Mouse (Mus musculus) testis, adult 2 months (tissue): ENCODE results near the gene C2.

Source experiments
- CTCF ChIP-seq: fragments of 200-500 bp; IDR thresholded peaks from 2 replicates; pipeline ENCODE4 v1.5.1; 2012; ENCODE audit warnings: low read depth, mild to moderate bottlenecking, inconsistent platforms, low read length, moderate library complexity; ENCODE audit not compliant: control insufficient read depth, insufficient read depth, insufficient replicate concordance
- POLR2A ChIP-seq: fragments of 200-500 bp; IDR thresholded peaks from 2 replicates; pipeline ENCODE4 v1.6.1; 2012; ENCODE audit warnings: low read depth, mild to moderate bottlenecking, inconsistent platforms, low read length, moderate library complexity; ENCODE audit not compliant: control insufficient read depth

- TF ChIP-seq POLR2A (no peak), CTCF (no peak)
Measured at GRCm38 (mm10) chr17:34858670-34859069, 39.4 kb downstream of the C2 start.
